ENCODE assay signal across 8 mouse cellular contexts in genomic region chr2:122027862-122028755, GRCm38 (mm10). TPM values are rescaled to one million over a fixed set of nuclear protein-coding genes. Genes with fewer than 3 reads are reported as not detected.
DNase-seq lines count a peak whose midpoint lies in the region; ATAC-seq lines count a peak whose summit lies in the region.

TSS of gene Eif3j1 (plus strand) at chr2:122028546.

- H3K36me3 ChIP-seq in heart, embryonic 13.5 days: peaks cover 19% of the 10 kb centered on the region
- H3K36me3 ChIP-seq in liver, embryonic 12.5 days: peaks cover 26% of the 10 kb centered on the region
- H3K36me3 ChIP-seq in stomach, embryonic 15.5 days: 0 out of 2 replicates have a peak, but pooled peaks cover 3% of the 10 kb centered on the region

- under 1% methylated on average over 63 of the region's 67 CpGs for WGBS in heart, embryonic 13.5 days
- under 1% methylated on average over 51 of the region's 67 CpGs for WGBS in liver, embryonic 12.5 days (ENCODE audit: insufficient replicate concordance)
- WGBS in stomach, embryonic 15.5 days: under 1% methylated on average over 64 of the region's 67 CpGs

- DNase-seq in CD4-positive helper T cell, adult 2 months (ENCODE audit: low read depth, low spot score): peak; percentile 95
- peak; percentile 86 for DNase-seq in brain, embryonic 18.5 days (ENCODE audit: low read depth, low spot score)
- peak; percentile 94 for DNase-seq in kidney, postnatal 10 days
- peak; percentile 84 to 91 for DNase-seq in natural killer cell, adult 2 months (ENCODE audit: low spot score in 2 of 2)

- peak within 1 kb of the TSS; percentile 94 for H3K27ac ChIP-seq in heart, embryonic 13.5 days (replicated peaks)
- H3K27ac ChIP-seq in liver, embryonic 12.5 days: peak within 1 kb of the TSS; percentile 98
- peak within 1 kb of the TSS; percentile 93 for H3K27ac ChIP-seq in stomach, embryonic 15.5 days

- H3K4me3 ChIP-seq in heart, embryonic 13.5 days: peak within 1 kb of the TSS; percentile 98
- peak within 1 kb of the TSS; percentile 88 for H3K4me3 ChIP-seq in liver, embryonic 12.5 days
- peak within 1 kb of the TSS; percentile 82 for H3K4me3 ChIP-seq in stomach, embryonic 15.5 days (replicated peaks)

- peaks cover 22% of the 10 kb centered on the region for H3K4me1 ChIP-seq in heart, embryonic 13.5 days
- peaks cover 43% of the 10 kb centered on the region for H3K4me1 ChIP-seq in liver, embryonic 12.5 days
- H3K4me1 ChIP-seq in stomach, embryonic 15.5 days: no peaks in the 10 kb centered on the region

- ATAC-seq in erythroid progenitor cell, adult 5-6 weeks (replicated peaks; ENCODE audit: low FRiP score, poor library complexity, severe bottlenecking): peak; percentile 87
- ATAC-seq in heart, embryonic 13.5 days (ENCODE audit: extremely low read depth, insufficient number of reproducible peaks, low FRiP score, low TSS enrichment): peak; percentile 100
- peak; percentile 98 for ATAC-seq in liver, embryonic 12.5 days
- peak; percentile 99 for ATAC-seq in stomach, embryonic 15.5 days (ENCODE audit: insufficient read depth, low FRiP score, low read depth)

- H3K27me3 ChIP-seq in heart, embryonic 13.5 days (replicated peaks): no peaks in the 10 kb centered on the region
- no peaks in the 10 kb centered on the region for H3K27me3 ChIP-seq in liver, embryonic 12.5 days (replicated peaks)
- no peaks in the 10 kb centered on the region for H3K27me3 ChIP-seq in stomach, embryonic 15.5 days (replicated peaks)

- H3K9me3 ChIP-seq in heart, embryonic 13.5 days: no peaks in the 10 kb centered on the region
- H3K9me3 ChIP-seq in liver, embryonic 12.5 days (replicated peaks): no peaks in the 10 kb centered on the region
- H3K9me3 ChIP-seq in stomach, embryonic 15.5 days: no peaks in the 10 kb centered on the region

- H3K4me2 ChIP-seq in heart, embryonic 13.5 days: peak within 1 kb of the TSS; percentile 82
- peak within 1 kb of the TSS; percentile 74 for H3K4me2 ChIP-seq in liver, embryonic 12.5 days
- peak within 1 kb of the TSS; percentile 56 for H3K4me2 ChIP-seq in stomach, embryonic 15.5 days

- peak within 1 kb of the TSS; percentile 99 for H3K9ac ChIP-seq in heart, embryonic 13.5 days
- peak within 1 kb of the TSS; percentile 97 for H3K9ac ChIP-seq in liver, embryonic 12.5 days
- H3K9ac ChIP-seq in stomach, embryonic 15.5 days: peak within 1 kb of the TSS; percentile 77

RNA-seq across cellular contexts. Expression of gene Eif3j1, which starts in this region (rescaled TPM):
- 15.5 and 21.6 TPM in 2 replicates for total RNA-seq in erythroid progenitor cell, adult 5-6 weeks (2015; ENCODE audit: low replicate concordance)
- 25.6 and 31.8 TPM in 2 replicates for total RNA-seq in erythroid progenitor cell, adult 5-6 weeks (2017; ENCODE audit: low replicate concordance)
- polyA plus RNA-seq in heart, embryonic 13.5 days (2015; fragmentation: Nextera tagmentation; extraction: Ambion mirVana): 10.2 and 11.4 TPM in 2 replicates
- polyA plus RNA-seq in liver, embryonic 12.5 days (2016; fragmentation: Nextera tagmentation; extraction: Ambion mirVana): 16.4 and 17.0 TPM in 2 replicates
- 11.4 and 12.1 TPM in 2 replicates for polyA plus RNA-seq in stomach, embryonic 15.5 days (2015; fragmentation: Nextera tagmentation; extraction: Ambion mirVana)

Comparison
In these comparisons a context has a peak if more than half of its experiments do, and no peak if none do; other contexts are left out.
1. Peak in every context shown above with its lines: DNase-seq, ATAC-seq, H3K4me3 ChIP-seq and H3K27ac ChIP-seq.